Mouse (Mus musculus) brain, adult 10 weeks (tissue): ENCODE results near the gene Slc39a13. TPM values are rescaled to one million over a fixed set of nuclear protein-coding genes. Genes with fewer than 3 reads are reported as not detected.

Experiments used
- polyA plus RNA-seq: library from polyadenylated mRNA; stranded (reverse); fragments of 350-450 nt; fragmentation: Illumina TruSeq; extraction: RNeasy Lipid Tissue Mini Kit (QIAGEN cat#74804); gene quantifications from one replicate; pipeline ENCODE4 v1.2.3, GENCODE M21; 2015; ENCODE audit warnings: low read depth, low replicate concordance

Gene Slc39a13
- polyA plus RNA-seq = 28.8 TPM

DNA sequence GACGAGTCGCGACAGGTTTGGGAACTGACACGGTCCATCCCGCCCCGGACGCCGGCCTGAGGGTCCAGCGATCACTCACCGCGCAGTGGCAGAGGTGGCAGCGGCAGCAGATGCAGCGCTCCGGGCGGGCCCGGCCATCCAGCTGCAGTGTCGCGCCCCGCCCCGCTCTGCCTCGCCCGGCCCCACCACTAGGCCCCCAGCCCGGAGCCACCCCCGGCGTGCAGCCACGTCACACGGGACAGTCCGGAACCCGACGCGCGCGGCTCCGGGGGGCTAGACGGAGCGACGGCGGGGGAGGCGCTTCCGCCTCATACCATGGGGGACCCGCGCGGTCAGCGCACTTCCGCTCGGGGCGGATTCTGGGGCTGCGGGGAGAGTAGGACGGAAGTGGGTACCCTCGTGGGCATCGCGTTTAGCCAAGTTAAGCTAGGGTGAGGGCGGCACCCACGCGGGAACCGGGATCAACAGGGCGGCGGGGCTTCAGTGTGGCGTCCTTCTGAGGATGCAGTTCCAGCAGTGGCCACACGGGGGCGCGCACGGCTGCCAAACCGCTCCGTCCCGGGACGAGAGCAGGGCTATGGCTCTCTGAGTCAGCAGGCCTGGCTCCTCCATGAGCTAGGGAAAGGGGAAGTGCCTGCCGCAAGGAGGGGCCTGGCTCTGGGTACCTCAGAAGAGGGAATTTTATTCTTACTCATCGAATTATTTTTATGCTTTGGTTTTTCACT is at the start of gene Slc39a13:
Slc39a13 (minus strand) TSS at position 342 of the 725 bp plus-strand sequence.

GRCm38 (mm10) chr2:91117585-91118275 is 47.5 kb upstream of the Slc39a13 start, which contains the start of gene Mybpc3:
Gene Mybpc3 (plus strand): TSS chr2:91118144.

DNA sequence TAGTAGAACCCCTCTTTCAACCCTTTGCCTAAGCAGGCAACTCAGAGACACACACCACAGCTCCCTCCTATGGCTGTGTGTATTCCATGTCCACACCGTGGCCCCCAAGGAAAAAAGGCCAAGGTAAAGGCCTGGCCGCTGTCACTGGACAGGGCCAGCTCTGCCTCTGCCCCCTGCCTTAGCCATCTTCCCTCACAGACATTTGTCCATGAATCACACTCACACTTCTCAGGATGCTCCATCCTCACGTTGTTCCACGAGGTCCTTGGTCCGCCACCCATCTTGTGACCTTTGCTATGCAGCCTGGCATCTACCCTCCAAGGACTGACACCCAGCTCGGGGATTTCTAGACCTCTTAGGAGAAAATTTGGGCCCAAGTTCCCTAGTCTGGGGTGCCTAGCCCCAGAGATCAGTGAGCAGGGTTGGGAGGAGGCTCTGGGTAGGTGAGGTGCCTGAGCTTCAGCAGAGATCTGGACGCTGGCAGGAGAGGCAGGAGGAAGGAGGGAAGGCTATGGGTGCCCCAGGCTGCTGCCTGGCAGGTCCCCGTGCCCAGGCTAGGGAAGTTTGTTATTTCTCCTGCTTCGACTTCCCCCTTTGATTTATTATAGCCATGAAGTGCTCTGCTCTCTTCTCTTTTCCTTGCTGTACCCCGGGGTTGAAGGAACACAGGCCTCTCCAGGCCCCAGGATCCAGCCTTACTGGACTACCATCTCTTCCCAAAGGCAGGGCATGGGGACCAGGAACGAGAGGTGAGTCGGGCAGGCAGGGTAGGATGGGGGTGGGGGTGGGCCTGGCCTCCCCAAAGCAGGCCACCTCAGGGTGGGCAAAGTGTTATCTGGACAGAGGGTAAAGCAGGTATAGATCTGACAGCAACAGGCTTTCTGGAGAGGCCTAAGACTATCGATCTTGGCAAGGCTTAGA is 11.8 kb upstream of the Slc39a13 start, which contains the start of gene Spi1:
Spi1 (plus strand) TSS at position 616 of the 921 bp plus-strand sequence.

GRCm38 (mm10) chr2:91053934-91054382 is 16.3 kb downstream of the Slc39a13 start, which contains the start of gene Psmc3:
Gene Psmc3 (plus strand): TSS chr2:91054009.

GRCm38 (mm10) chr2:91035385-91035784 is 34.8 kb downstream of the Slc39a13 start, which contains the start of gene Rapsn:
Gene Rapsn (plus strand): TSS chr2:91035620.

Other genes starting within 250 kb of the Slc39a13 start
- gene Mtch2, start 223.3 kb downstream of the Slc39a13 start, polyA plus RNA-seq = 167 TPM
- gene C1qtnf4, start 184.6 kb downstream of the Slc39a13 start, polyA plus RNA-seq = 109 TPM
- gene Kbtbd4, start 165.7 kb downstream of the Slc39a13 start, polyA plus RNA-seq = 34.2 TPM
- 281 TPM for gene Ndufs3, start 165.6 kb downstream of the Slc39a13 start, polyA plus RNA-seq
- 74.4 TPM for gene Celf1, start 130.0 kb downstream of the Slc39a13 start, polyA plus RNA-seq
- gene Rapsn, start 34.8 kb downstream of the Slc39a13 start, polyA plus RNA-seq = 0.55 TPM
- gene Psmc3, start 16.4 kb downstream of the Slc39a13 start, polyA plus RNA-seq = 244 TPM
- gene Spi1, start 12.0 kb upstream of the Slc39a13 start, polyA plus RNA-seq = 3.6 TPM
- 0.30 TPM for gene Mybpc3, start 47.7 kb upstream of the Slc39a13 start, polyA plus RNA-seq
- gene Madd, start 113.4 kb upstream of the Slc39a13 start, polyA plus RNA-seq = 106 TPM
- gene Nr1h3, start 132.4 kb upstream of the Slc39a13 start, polyA plus RNA-seq = 4.3 TPM
- 48.5 TPM for gene Acp2, start 132.5 kb upstream of the Slc39a13 start, polyA plus RNA-seq
- 20.8 TPM for gene Ddb2, start 166.6 kb upstream of the Slc39a13 start, polyA plus RNA-seq
- 46.7 TPM for gene Pacsin3, start 185.5 kb upstream of the Slc39a13 start, polyA plus RNA-seq
- 60.7 TPM for gene Arfgap2, start 194.6 kb upstream of the Slc39a13 start, polyA plus RNA-seq